Mouse (Mus musculus): ENCODE results near the gene Mapk8ip3. TPM values are rescaled to one million over a fixed set of nuclear protein-coding genes. Genes with fewer than 3 reads are reported as not detected.
"Not testable (repeated sequence)": the region's sequence is repeated elsewhere in the genome, so short reads cannot be mapped to it uniquely, and the experiment has no call there.

Gene Mapk8ip3
- total RNA-seq (2014; fragmentation: Nextera tagmentation) (104 and 107 TPM in 2 replicates), total RNA-seq (2017) (27.0 and 35.3 TPM in 2 replicates)

GRCm38 (mm10) chr17:24936259-24937237, at the start of gene Mapk8ip3:
Gene Mapk8ip3 (minus strand): TSS chr17:24936977.
- ATAC-seq (replicated peaks; ENCODE audit: low FRiP score, low TSS enrichment, poor library complexity, severe bottlenecking) = peak; percentile 95

GRCm38 (mm10) chr17:24960852-24961715, 24.3 kb upstream of the Mapk8ip3 start:
- peak; percentile 13 for ATAC-seq (replicated peaks; ENCODE audit: low FRiP score, low TSS enrichment, poor library complexity, severe bottlenecking)

- peak; percentile 98 for ATAC-seq (replicated peaks; ENCODE audit: low FRiP score, low TSS enrichment, poor library complexity, severe bottlenecking)
These were observed 23.5 kb upstream of the Mapk8ip3 start, which contains the start of gene Jpt2 for GRCm38 (mm10) chr17:24960135-24960851. Gene Jpt2 (minus strand): TSS chr17:24960689.

GRCm38 (mm10) chr17:24959371-24959770, 22.6 kb upstream of the Mapk8ip3 start:
- no peak for ATAC-seq (replicated peaks; ENCODE audit: low FRiP score, low TSS enrichment, poor library complexity, severe bottlenecking)

- no peak for ATAC-seq (replicated peaks; ENCODE audit: low FRiP score, low TSS enrichment, poor library complexity, severe bottlenecking)
These were observed 16.5 kb upstream of the Mapk8ip3 start for GRCm38 (mm10) chr17:24953291-24953690.

GRCm38 (mm10) chr17:24950671-24951070, 13.9 kb upstream of the Mapk8ip3 start:
- no peak for ATAC-seq (replicated peaks; ENCODE audit: low FRiP score, low TSS enrichment, poor library complexity, severe bottlenecking)

GRCm38 (mm10) chr17:24948204-24948603, 11.4 kb upstream of the Mapk8ip3 start:
- ATAC-seq (replicated peaks; ENCODE audit: low FRiP score, low TSS enrichment, poor library complexity, severe bottlenecking) = no peak

- ATAC-seq (replicated peaks; ENCODE audit: low FRiP score, low TSS enrichment, poor library complexity, severe bottlenecking) = not testable (repeated sequence)
These were observed 6.8 kb upstream of the Mapk8ip3 start for GRCm38 (mm10) chr17:24943589-24943988.

GRCm38 (mm10) chr17:24943036-24943435, 6.3 kb upstream of the Mapk8ip3 start:
- no peak for ATAC-seq (replicated peaks; ENCODE audit: low FRiP score, low TSS enrichment, poor library complexity, severe bottlenecking)

- ATAC-seq (replicated peaks; ENCODE audit: low FRiP score, low TSS enrichment, poor library complexity, severe bottlenecking) = peak; percentile 87
These were observed 5.7 kb upstream of the Mapk8ip3 start for GRCm38 (mm10) chr17:24942453-24942852.

- no peak for ATAC-seq (replicated peaks; ENCODE audit: low FRiP score, low TSS enrichment, poor library complexity, severe bottlenecking)
These were observed 489 bp upstream of the Mapk8ip3 start for GRCm38 (mm10) chr17:24937266-24937665.

GRCm38 (mm10) chr17:24935666-24936065, 1.1 kb downstream of the Mapk8ip3 start:
- ATAC-seq (replicated peaks; ENCODE audit: low FRiP score, low TSS enrichment, poor library complexity, severe bottlenecking) = no peak

- ATAC-seq (replicated peaks; ENCODE audit: low FRiP score, low TSS enrichment, poor library complexity, severe bottlenecking) = no peak
These were observed 1.9 kb downstream of the Mapk8ip3 start for GRCm38 (mm10) chr17:24934926-24935325.

GRCm38 (mm10) chr17:24933163-24933562, 3.6 kb downstream of the Mapk8ip3 start:
- no peak for ATAC-seq (replicated peaks; ENCODE audit: low FRiP score, low TSS enrichment, poor library complexity, severe bottlenecking)

GRCm38 (mm10) chr17:24932431-24932830, 4.3 kb downstream of the Mapk8ip3 start:
- no peak for ATAC-seq (replicated peaks; ENCODE audit: low FRiP score, low TSS enrichment, poor library complexity, severe bottlenecking)

GRCm38 (mm10) chr17:24929506-24929905, 7.3 kb downstream of the Mapk8ip3 start:
- no peak for ATAC-seq (replicated peaks; ENCODE audit: low FRiP score, low TSS enrichment, poor library complexity, severe bottlenecking)

GRCm38 (mm10) chr17:24923246-24923645, 13.5 kb downstream of the Mapk8ip3 start:
- no peak for ATAC-seq (replicated peaks; ENCODE audit: low FRiP score, low TSS enrichment, poor library complexity, severe bottlenecking)

- no peak for ATAC-seq (replicated peaks; ENCODE audit: low FRiP score, low TSS enrichment, poor library complexity, severe bottlenecking)
These were observed 22.8 kb downstream of the Mapk8ip3 start for GRCm38 (mm10) chr17:24913984-24914383.

GRCm38 (mm10) chr17:24907591-24907990, 29.2 kb downstream of the Mapk8ip3 start:
- no peak for ATAC-seq (replicated peaks; ENCODE audit: low FRiP score, low TSS enrichment, poor library complexity, severe bottlenecking)
